Mouse (Mus musculus) heart, postnatal 0 days (tissue): Measurements from ENCODE around the gene Gabrr2.

Experiments
- CTCF ChIP-seq: IDR thresholded peaks from 2 replicates; pipeline ENCODE4 v1.5.1; 2016; ENCODE audit warnings: antibody characterized with exemption, control low read depth, low read depth
- EP300 ChIP-seq: IDR thresholded peaks from 2 replicates; pipeline ENCODE4 v1.6.1; 2016; ENCODE audit warnings: antibody characterized with exemption, low read depth

DNA sequence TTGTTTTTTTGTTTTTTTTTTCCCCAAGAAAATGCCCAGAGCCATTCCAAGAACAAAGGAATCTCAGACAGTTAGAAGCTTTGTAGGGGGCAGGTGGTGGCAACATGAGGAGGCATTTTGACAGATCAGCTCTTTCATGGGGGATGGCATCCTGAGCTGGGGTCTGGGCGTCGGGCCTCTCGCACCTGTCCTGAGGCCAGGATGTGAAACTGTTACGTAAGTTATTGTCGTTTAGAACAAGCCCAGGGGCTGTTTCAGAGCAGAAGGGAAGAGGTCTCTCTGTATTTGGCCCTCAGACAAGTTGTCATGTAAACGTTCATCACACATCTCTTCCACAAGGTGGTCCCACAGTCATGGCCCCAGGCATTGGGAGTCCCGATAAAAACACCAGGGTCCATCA lies 48.0 kb downstream of the Gabrr2 start:
- TF ChIP-seq CTCF: no peak
- TF ChIP-seq EP300: no peak
